Mouse (Mus musculus) MEL (cell line): Measurements from ENCODE around the gene Arhgap40. TPM values are rescaled to one million over a fixed set of nuclear protein-coding genes. Genes with fewer than 3 reads are reported as not detected.

Source experiments
- DNase-seq: peaks from one replicate; pipeline ENCODE4 v3.0.0; 2011; ENCODE audit warnings: low read depth, low spot score
- H3K27ac ChIP-seq: 2 replicates; pipeline ENCODE4 v1.5.1; 2012; ENCODE audit warnings: low read depth, mild to moderate bottlenecking, control low read depth, low read length, moderate library complexity; ENCODE audit not compliant: control insufficient read depth
- H3K27me3 ChIP-seq, 2 experiments: fragments of 150-350 bp in 1 of 2; sonication (generic) in 1 of 2; 2 replicates each; pipeline ENCODE4 v1.6.1; 2012; ENCODE audit warnings: low read length in 2 of 2, mild to moderate bottlenecking in 2 of 2, improper control_type of control experiment in 1 of 2, moderate library complexity in 1 of 2; ENCODE audit not compliant: insufficient read depth in 2 of 2, control insufficient read depth in 1 of 2
- H3K36me3 ChIP-seq, 2 experiments: 2 replicates each; pipeline ENCODE4 v1.6.1; 2012 to 2014; ENCODE audit warnings: low read length in 2 of 2, improper control_type of control experiment in 1 of 2, inconsistent platforms in 1 of 2, mild to moderate bottlenecking in 1 of 2; ENCODE audit not compliant: insufficient read depth in 2 of 2, control insufficient read depth in 1 of 2
- H3K4me1 ChIP-seq, 2 experiments: fragments of 150-350 bp in 1 of 2; sonication (generic) in 1 of 2; 2 replicates each; pipeline ENCODE4 v1.6.1; 2012; ENCODE audit warnings: low read length in 2 of 2, improper control_type of control experiment in 1 of 2, mild to moderate bottlenecking in 1 of 2; ENCODE audit not compliant: insufficient read depth in 2 of 2, control insufficient read depth in 1 of 2
- H3K4me3 ChIP-seq, 2 experiments: fragments of 150-350 bp in 1 of 2; sonication (generic) in 1 of 2; 2 replicates each; pipeline ENCODE4 v1.5.1; 2012; ENCODE audit warnings: low read depth in 2 of 2, low read length in 2 of 2, mild to moderate bottlenecking in 2 of 2, moderate library complexity in 2 of 2, control low read depth in 1 of 2, improper control_type of control experiment in 1 of 2; ENCODE audit not compliant: control insufficient read depth in 1 of 2, insufficient read depth in 1 of 2
- H3K79me2 ChIP-seq: 2 replicates; pipeline ENCODE4 v1.6.1; 2012; ENCODE audit warnings: mild to moderate bottlenecking, low read length, moderate library complexity; ENCODE audit not compliant: control insufficient read depth, poor library complexity, insufficient read depth
- H3K9ac ChIP-seq: 2 replicates; pipeline ENCODE4 v1.6.1; 2012; ENCODE audit warnings: low read depth, mild to moderate bottlenecking, control low read depth, low read length, moderate library complexity; ENCODE audit not compliant: control insufficient read depth, poor library complexity, severe bottlenecking
- H3K9me3 ChIP-seq: fragments of 150-350 bp; sonication (generic); replicated peaks from 2 replicates; pipeline ENCODE4 v1.6.1; 2012; ENCODE audit warnings: mild to moderate bottlenecking, low read length, improper control_type of control experiment, moderate library complexity; ENCODE audit not compliant: insufficient read depth
- CHD1 ChIP-seq: IDR thresholded peaks from 2 replicates; pipeline ENCODE4 v1.6.1; 2012; ENCODE audit warnings: low read depth, mild to moderate bottlenecking, inconsistent platforms, low read length, improper control_type of control experiment
- CHD2 ChIP-seq: IDR thresholded peaks from 2 replicates; pipeline ENCODE4 v1.6.1; 2011; ENCODE audit warnings: low read length, improper control_type of control experiment
- CTCF ChIP-seq, 3 experiments: IDR thresholded peaks in 2 of 3; conservative IDR thresholded peaks in 1 of 3; 2 replicates each; pipeline ENCODE4 v1.5.1; 2011 to 2012; ENCODE audit warnings: low read length in 3 of 3, low read depth in 2 of 3, mild to moderate bottlenecking in 2 of 3, improper control_type of control experiment in 1 of 3, inconsistent platforms in 1 of 3, mixed read lengths in 1 of 3, moderate library complexity in 1 of 3; ENCODE audit not compliant: control insufficient read depth in 1 of 3, insufficient read depth in 1 of 3, poor library complexity in 1 of 3, severe bottlenecking in 1 of 3
- E2F4 ChIP-seq: IDR thresholded peaks from 2 replicates; pipeline ENCODE4 v1.6.1; 2011; ENCODE audit warnings: low read depth, low read length, improper control_type of control experiment, borderline replicate concordance
- ELF1 ChIP-seq: IDR thresholded peaks from 2 replicates; pipeline ENCODE4 v1.6.1; 2014; ENCODE audit warnings: low read depth, mild to moderate bottlenecking, inconsistent platforms, low read length, improper control_type of control experiment, moderate library complexity
- EP300 ChIP-seq, 2 experiments: IDR thresholded peaks; 2 replicates each; pipeline ENCODE4 v1.6.1; 2011; ENCODE audit warnings: improper control_type of control experiment in 2 of 2, low read length in 2 of 2, low read depth in 1 of 2, mild to moderate bottlenecking in 1 of 2
- ETS1 ChIP-seq: IDR thresholded peaks from 2 replicates; pipeline ENCODE4 v1.6.1; 2012; ENCODE audit warnings: low read depth, mild to moderate bottlenecking, inconsistent platforms, low read length, improper control_type of control experiment, moderate library complexity
- GABPA ChIP-seq: IDR thresholded peaks from 2 replicates; pipeline ENCODE4 v1.6.1; 2012; ENCODE audit warnings: low read depth, mild to moderate bottlenecking, inconsistent platforms, low read length, improper control_type of control experiment, moderate library complexity
- JUND ChIP-seq: IDR thresholded peaks from 2 replicates; pipeline ENCODE4 v1.6.1; 2011; ENCODE audit warnings: low read depth, mild to moderate bottlenecking, improper control_type of control experiment, low read length
- KAT2A ChIP-seq: conservative IDR thresholded peaks from 2 replicates; pipeline ENCODE4 v1.6.1; 2012; ENCODE audit warnings: low read depth, low read length, improper control_type of control experiment, inconsistent platforms
- MAFK ChIP-seq: IDR thresholded peaks from 2 replicates; pipeline ENCODE4 v1.6.1; 2011; ENCODE audit warnings: low read depth, mild to moderate bottlenecking, low read length, improper control_type of control experiment, borderline replicate concordance
- MAZ ChIP-seq: IDR thresholded peaks from 2 replicates; pipeline ENCODE4 v1.6.1; 2012; ENCODE audit warnings: low read depth, mild to moderate bottlenecking, inconsistent platforms, low read length, improper control_type of control experiment
- MEF2A ChIP-seq: IDR thresholded peaks from 2 replicates; pipeline ENCODE4 v1.6.1; 2014; ENCODE audit warnings: low read depth, mild to moderate bottlenecking, inconsistent platforms, low read length, improper control_type of control experiment; ENCODE audit not compliant: poor library complexity, insufficient replicate concordance, severe bottlenecking; ENCODE audit errors: extremely low read depth
- MXI1 ChIP-seq: IDR thresholded peaks from 2 replicates; pipeline ENCODE4 v1.6.1; 2011; ENCODE audit warnings: mild to moderate bottlenecking, low read depth, low read length, improper control_type of control experiment
- MYB ChIP-seq: IDR thresholded peaks from 2 replicates; pipeline ENCODE4 v1.6.1; 2011; ENCODE audit warnings: mild to moderate bottlenecking, low read depth, low read length, improper control_type of control experiment
- MYC ChIP-seq: IDR thresholded peaks from 2 replicates; pipeline ENCODE4 v1.6.1; 2011; ENCODE audit warnings: low read depth, mild to moderate bottlenecking, low read length, improper control_type of control experiment, moderate library complexity
- NELFE ChIP-seq: IDR thresholded peaks from 2 replicates; pipeline ENCODE4 v1.6.1; 2011; ENCODE audit warnings: low read depth, low read length, improper control_type of control experiment
- NRF1 ChIP-seq: IDR thresholded peaks from 2 replicates; pipeline ENCODE4 v1.6.1; 2014; ENCODE audit warnings: low read depth, mild to moderate bottlenecking, inconsistent platforms, low read length, improper control_type of control experiment, moderate library complexity; ENCODE audit not compliant: poor library complexity, insufficient read depth, severe bottlenecking
- POLR2A ChIP-seq, 2 experiments: IDR thresholded peaks; 2 replicates each; pipeline ENCODE4 v1.6.1; 2011 to 2012; ENCODE audit warnings: low read length in 2 of 2, mild to moderate bottlenecking in 2 of 2, control low read depth in 1 of 2, improper control_type of control experiment in 1 of 2, low read depth in 1 of 2, moderate library complexity in 1 of 2; ENCODE audit not compliant: control insufficient read depth in 1 of 2, insufficient read depth in 1 of 2, poor library complexity in 1 of 2
- POLR2AphosphoS2 ChIP-seq: IDR thresholded peaks from 2 replicates; pipeline ENCODE4 v1.6.1; 2011; ENCODE audit warnings: low read length, improper control_type of control experiment
- POLR2AphosphoS5 ChIP-seq: IDR thresholded peaks from 2 replicates; pipeline ENCODE4 v1.6.1; 2012; ENCODE audit warnings: low read depth, borderline replicate concordance, mild to moderate bottlenecking, inconsistent platforms, low read length, moderate library complexity, mixed read lengths
- RCOR1 ChIP-seq: IDR thresholded peaks from 2 replicates; pipeline ENCODE4 v1.6.1; 2012; ENCODE audit warnings: low read depth, mild to moderate bottlenecking, inconsistent platforms, low read length, improper control_type of control experiment
- SIN3A ChIP-seq: IDR thresholded peaks from 2 replicates; pipeline ENCODE4 v1.6.1; 2012; ENCODE audit warnings: low read length, improper control_type of control experiment, inconsistent platforms
- TAL1 ChIP-seq: IDR thresholded peaks from 2 replicates; pipeline ENCODE4 v1.6.1; 2012; ENCODE audit warnings: mild to moderate bottlenecking, inconsistent platforms, low read length, moderate library complexity, mixed read lengths
- TBP ChIP-seq: IDR thresholded peaks from 2 replicates; pipeline ENCODE4 v1.8.0; 2011; ENCODE audit warnings: low read depth, low read length, improper control_type of control experiment
- TCF12 ChIP-seq: IDR thresholded peaks from 2 replicates; pipeline ENCODE4 v1.6.1; 2014; ENCODE audit warnings: low read depth, mild to moderate bottlenecking, inconsistent platforms, low read length, improper control_type of control experiment, moderate library complexity
- USF2 ChIP-seq, 2 experiments: IDR thresholded peaks; 2 replicates each; pipeline ENCODE4 v1.6.1; 2011 to 2012; ENCODE audit warnings: improper control_type of control experiment in 2 of 2, low read length in 2 of 2, borderline replicate concordance in 1 of 2, inconsistent platforms in 1 of 2, low read depth in 1 of 2, mild to moderate bottlenecking in 1 of 2; ENCODE audit not compliant: insufficient read depth in 1 of 2
- ZC3H11A ChIP-seq: IDR thresholded peaks from 2 replicates; pipeline ENCODE4 v1.6.1; 2012; ENCODE audit warnings: low read depth, mild to moderate bottlenecking, inconsistent platforms, low read length, improper control_type of control experiment
- ZKSCAN1 ChIP-seq: IDR thresholded peaks from 2 replicates; pipeline ENCODE4 v1.6.1; 2012; ENCODE audit warnings: low read depth, mild to moderate bottlenecking, inconsistent platforms, low read length, improper control_type of control experiment, moderate library complexity
- ZMIZ1 ChIP-seq: IDR thresholded peaks from 2 replicates; pipeline ENCODE4 v1.6.1; 2012; ENCODE audit warnings: low read depth, mild to moderate bottlenecking, inconsistent platforms, low read length, improper control_type of control experiment, moderate library complexity
- ZNF384 ChIP-seq: IDR thresholded peaks from 2 replicates; pipeline ENCODE4 v1.6.1; 2012; ENCODE audit warnings: low read depth, mild to moderate bottlenecking, inconsistent platforms, low read length, improper control_type of control experiment
- polyA plus RNA-seq, 2 experiments: library from polyadenylated mRNA; stranded (reverse) in 1 of 2; unstranded in 1 of 2; fragments of >175 nt in 1 of 2; fragments of >200 nt in 1 of 2; gene quantifications; 2 replicates each; pipeline versions ENCODE4 v1.2.1 to v1.2.4; 2012; ENCODE audit warnings: low replicate concordance in 2 of 2, low read depth in 1 of 2; ENCODE audit not compliant: insufficient read length in 2 of 2, insufficient read depth in 1 of 2, missing spikeins in 1 of 2
- total RNA-seq: library from RNA; depleted of rRNA; stranded (reverse); fragments of 300-350 nt; gene quantifications from 2 replicates; pipeline ENCODE4 v1.2.3, GENCODE M21; 2012

Arhgap40 gene
- total and polyA plus RNA-seq, 3 experiments, result not detected

DNA sequence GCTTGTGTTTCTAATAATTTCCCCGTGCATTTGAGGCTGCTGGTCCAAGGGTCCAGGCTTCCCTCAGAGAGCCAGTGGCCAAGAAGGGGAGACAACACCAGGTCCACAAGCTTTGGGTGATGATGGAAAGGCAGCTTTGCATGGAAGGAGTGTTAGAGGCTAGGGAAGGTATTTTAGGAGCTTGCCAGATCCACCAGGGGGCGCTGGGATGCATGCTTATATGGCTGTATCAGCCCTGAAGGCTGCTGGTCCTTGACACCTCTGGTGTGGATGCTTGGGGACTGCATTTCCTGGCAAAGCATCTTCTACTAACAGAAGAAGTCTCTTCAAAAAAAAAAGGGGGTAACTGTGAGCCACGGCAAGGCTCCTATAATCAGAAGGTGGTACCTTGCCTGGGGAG is 37.5 kb downstream of the Arhgap40 start (continued):
- TF ChIP-seq ZKSCAN1, result no peak
- TF ChIP-seq MYB, result no peak
- no peak for TF ChIP-seq ZNF384
- TF ChIP-seq MAZ, result no peak
- no peak for TF ChIP-seq JUND
- TF ChIP-seq POLR2AphosphoS2, result no peak
- no peak for TF ChIP-seq POLR2A (IDR thresholded peaks at IDR 0.05; ENCODE audit: control insufficient read depth in 1 of 2, insufficient read depth in 1 of 2, low read depth in 1 of 2, low read length in 2 of 2, poor library complexity in 1 of 2)
- no peak for TF ChIP-seq ETS1
- TF ChIP-seq RCOR1, result no peak
- no peak for TF ChIP-seq SIN3A
- TF ChIP-seq CHD1, result no peak
- no peak for TF ChIP-seq TBP
- peak; percentile 84 to 93 (median 91) for TF ChIP-seq CTCF (IDR thresholded peaks at IDR 0.05 in 2 of 3, conservative IDR thresholded peaks at IDR 0.05 in 1 of 3; ENCODE audit: control insufficient read depth in 1 of 3, insufficient read depth in 1 of 3, low read depth in 2 of 3, low read length in 3 of 3, poor library complexity in 1 of 3, severe bottlenecking in 1 of 3)
- no peak for TF ChIP-seq ELF1
- no peak for TF ChIP-seq NELFE
- TF ChIP-seq CHD2, result no peak
- no peak for TF ChIP-seq E2F4
- TF ChIP-seq EP300 (IDR thresholded peaks at IDR 0.05; ENCODE audit: low read depth in 1 of 2, low read length in 2 of 2), result no peak
- TF ChIP-seq MXI1, result no peak
- no peak for TF ChIP-seq TAL1
- TF ChIP-seq NRF1, result no peak

DNA sequence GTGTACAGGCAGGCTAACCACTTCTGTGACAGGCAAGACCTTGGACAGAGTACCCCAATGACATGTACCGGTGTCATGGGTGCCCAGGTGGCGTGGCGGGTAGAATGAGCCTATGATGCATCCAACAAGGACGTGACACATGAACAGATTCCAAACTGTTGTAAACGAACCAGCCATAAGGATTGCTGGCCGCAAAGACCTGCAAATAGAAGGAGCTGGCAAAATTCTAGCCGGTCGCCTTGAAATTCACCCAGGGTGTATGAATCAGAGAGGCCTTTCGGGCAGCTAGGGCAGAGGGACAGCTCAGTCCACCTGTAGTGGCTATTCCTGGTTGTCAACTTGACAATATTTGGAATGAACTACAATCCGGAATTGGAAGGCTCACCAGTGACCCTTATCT is 41.8 kb downstream of the Arhgap40 start:
- TF ChIP-seq CTCF (IDR thresholded peaks at IDR 0.05 in 2 of 3, conservative IDR thresholded peaks at IDR 0.05 in 1 of 3; ENCODE audit: control insufficient read depth in 1 of 3, insufficient read depth in 1 of 3, low read depth in 2 of 3, low read length in 3 of 3, poor library complexity in 1 of 3, severe bottlenecking in 1 of 3) (no peak), POLR2AphosphoS2 (no peak), MYC (no peak), ZKSCAN1 (no peak), SIN3A (no peak), MXI1 (no peak), JUND (no peak), KAT2A (no peak), MAFK (no peak), MEF2A (no peak), MYB (no peak), NRF1 (no peak), USF2 (IDR thresholded peaks at IDR 0.05; ENCODE audit: borderline replicate concordance in 1 of 2, insufficient read depth in 1 of 2, low read depth in 1 of 2, low read length in 2 of 2) (no peak), GABPA (no peak), ZMIZ1 (no peak), ZC3H11A (no peak), TCF12 (no peak), POLR2AphosphoS5 (no peak), ZNF384 (no peak)
- no peaks in the 10 kb centered on the region for H3K27me3 ChIP-seq
- H3K36me3 ChIP-seq, result no peaks in the 10 kb centered on the region
- no peaks in the 10 kb centered on the region for H3K79me2 ChIP-seq
- no peak overlapping the region for H3K27ac ChIP-seq
- no peaks in the 10 kb centered on the region for H3K9me3 ChIP-seq
- H3K4me1 ChIP-seq, result no peaks in the 10 kb centered on the region
- H3K4me3 ChIP-seq, result no peak overlapping the region
- no peak overlapping the region for H3K9ac ChIP-seq
- no peak for DNase-seq
